Mouse (Mus musculus): ENCODE data around the gene Vwc2.

- TF ChIP-seq CTCF (conservative IDR thresholded peaks at IDR 0.05; ENCODE audit: low read length), result no peak
- no peak for TF ChIP-seq POU5F1 (IDR thresholded peaks at IDR 0.05; ENCODE audit: borderline replicate concordance, low read length)
Observed at GRCm38 (mm10) chr11:11099011-11099410, 15.0 kb upstream of the Vwc2 start.

Measured in E14TG2a.4 (cell line).